Mouse (Mus musculus) midbrain, postnatal 0 days (tissue): ENCODE data around the gene Fhl2. TPM values are rescaled to one million over a fixed set of nuclear protein-coding genes. Genes with fewer than 3 reads are reported as not detected.
"Not testable (repeated sequence)": the region's sequence is repeated elsewhere in the genome, so short reads cannot be mapped to it uniquely, and the experiment has no call there.

ENCODE experiments used
- ATAC-seq: fragments of 200-750 bp; cut with Nextera tagmentation; 2 replicates; pipeline ENCODE4 v1.8.0; 2017; ENCODE audit warnings: moderate number of reproducible peaks, mild to moderate bottlenecking, moderate TSS enrichment, moderate library complexity; ENCODE audit not compliant: low FRiP score
- DNase-seq: peaks from one replicate; pipeline ENCODE4 v3.0.0-alpha.2; 2015; ENCODE audit warnings: low spot score
- H3K27ac ChIP-seq: fragments of 300-500 bp; sonication (generic); 2 replicates; pipeline ENCODE4 v1.5.1; 2014; ENCODE audit warnings: low read depth, mild to moderate bottlenecking, low read length, mixed read lengths
- H3K27me3 ChIP-seq: fragments of 300-500 bp; sonication (generic); 2 replicates; pipeline ENCODE4 v1.6.1; 2014; ENCODE audit warnings: low read length, control low read depth, mixed read lengths; ENCODE audit not compliant: insufficient read depth
- H3K36me3 ChIP-seq: fragments of 300-500 bp; sonication (generic); 2 replicates; pipeline ENCODE4 v1.6.1; 2014; ENCODE audit warnings: low read length, control low read depth, mixed read lengths; ENCODE audit not compliant: insufficient read depth
- H3K4me1 ChIP-seq: fragments of 300-500 bp; sonication (generic); 2 replicates; pipeline ENCODE4 v1.6.1; 2014; ENCODE audit warnings: mild to moderate bottlenecking, control low read depth, antibody characterized with exemption, low read length, mixed read lengths; ENCODE audit not compliant: insufficient read depth
- H3K4me2 ChIP-seq: fragments of 300-500 bp; sonication (generic); 2 replicates; pipeline ENCODE4 v1.6.1; 2014; ENCODE audit warnings: low read depth, mild to moderate bottlenecking, low read length, mixed read lengths; ENCODE audit not compliant: poor library complexity, severe bottlenecking
- H3K4me3 ChIP-seq: fragments of 300-500 bp; sonication (generic); 2 replicates; pipeline ENCODE4 v1.5.1; 2014; ENCODE audit warnings: low read depth, mild to moderate bottlenecking, low read length, moderate library complexity
- H3K9ac ChIP-seq: fragments of 300-500 bp; sonication (generic); replicated peaks from 2 replicates; pipeline ENCODE4 v1.6.1; 2014; ENCODE audit warnings: mild to moderate bottlenecking, low read length, moderate library complexity, mixed read lengths; ENCODE audit not compliant: poor library complexity, severe bottlenecking
- H3K9me3 ChIP-seq: fragments of 300-500 bp; sonication (generic); 2 replicates; pipeline ENCODE4 v1.6.1; 2016; ENCODE audit warnings: low read length, control low read depth
- CTCF ChIP-seq: IDR thresholded peaks from 2 replicates; pipeline ENCODE4 v1.5.1; 2016; ENCODE audit warnings: antibody characterized with exemption, mild to moderate bottlenecking
- WGBS: fragments of 180-500 bp; shearing (Covaris S2); extraction: QIAGEN DNeasy Blood & Tissue Kit; methylation state at CpG from one replicate; pipeline ENCODE4 v1.1.7; 2014; 5-methylcytosine and 5-hydroxymethylcytosine counted together
- polyA plus RNA-seq: library from polyadenylated mRNA; unstranded; fragments of >200 nt; fragmentation: Nextera tagmentation; extraction: Ambion mirVana; gene quantifications from 2 replicates; pipeline ENCODE4 v1.2.1, GENCODE M21; 2015
- total RNA-seq: library from RNA; depleted of rRNA; stranded (reverse); fragments of >200 nt; gene quantifications from 2 replicates; pipeline ENCODE4 v1.2.3, GENCODE M21; 2014

The Fhl2 gene
- total and polyA plus RNA-seq, 2 experiments from 2014 or later, result 26.4 to 29.4 TPM

DNA sequence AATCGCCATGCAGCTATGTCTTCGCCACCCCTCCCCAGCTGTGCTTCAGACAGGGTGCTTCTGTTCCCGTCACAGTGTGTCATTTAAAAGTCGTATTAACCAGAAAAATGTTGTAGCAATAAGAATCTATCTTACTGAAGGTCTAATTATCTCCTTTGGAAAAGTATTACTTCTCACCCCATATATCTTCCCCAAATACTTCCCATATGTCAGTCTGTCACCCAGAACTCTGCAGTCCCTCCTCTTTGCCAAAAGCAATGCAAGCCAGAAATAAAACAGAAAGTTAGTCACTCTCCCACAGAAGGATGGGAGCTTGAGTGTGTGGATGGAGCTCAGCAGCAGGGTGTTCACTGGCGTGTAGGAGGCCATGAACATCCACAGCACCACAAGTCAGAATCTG is 59.5 kb downstream of the Fhl2 start:
- no peaks in the 10 kb centered on the region for H3K27me3 ChIP-seq
- no peak overlapping the region for H3K9ac ChIP-seq
- H3K4me2 ChIP-seq, result no peak overlapping the region
- no peak for TF ChIP-seq CTCF
- no peaks in the 10 kb centered on the region for H3K9me3 ChIP-seq
- H3K27ac ChIP-seq, result no peak overlapping the region
- WGBS, result 98% methylated on average over 5 of the region's 5 CpGs
- H3K4me1 ChIP-seq, result no peaks in the 10 kb centered on the region
- no peak overlapping the region for H3K4me3 ChIP-seq
- peaks cover 7% of the 10 kb centered on the region; the same call in 1 of the 2 replicates for H3K36me3 ChIP-seq
- DNase-seq (no peak), ATAC-seq (no peak)

DNA sequence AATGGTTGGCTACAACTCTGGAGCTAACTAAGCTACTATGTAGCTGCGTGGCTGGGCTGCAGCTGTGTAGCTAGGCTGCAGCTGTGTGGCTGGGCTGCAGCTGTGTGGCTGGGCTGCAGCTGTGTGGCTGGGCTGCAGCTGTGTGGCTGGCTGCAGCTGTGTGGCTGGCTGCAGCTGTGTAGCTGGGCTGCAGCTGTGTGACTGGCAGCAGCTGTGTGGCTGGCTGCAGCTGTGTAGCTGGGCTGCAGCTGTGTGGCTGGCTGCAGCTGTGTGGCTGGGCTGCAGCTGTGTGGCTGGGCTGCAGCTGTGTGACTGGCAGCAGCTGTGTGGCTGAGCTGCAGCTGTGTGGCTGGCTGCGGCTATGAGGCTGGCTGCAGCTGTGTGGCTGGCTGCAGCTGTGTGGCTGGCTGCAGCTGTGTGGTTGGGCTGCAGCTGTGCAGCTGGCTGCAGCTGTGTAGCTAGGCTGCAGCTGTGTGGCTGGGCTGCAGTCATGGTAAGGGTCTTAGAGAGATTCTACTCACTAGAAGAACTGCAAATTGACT is 60.2 kb downstream of the Fhl2 start:
- H3K9ac ChIP-seq, H3K27ac ChIP-seq, H3K36me3 ChIP-seq, H3K4me1 ChIP-seq, H3K4me3 ChIP-seq, H3K9me3 ChIP-seq, ATAC-seq, H3K27me3 ChIP-seq, H3K4me2 ChIP-seq, DNase-seq: not testable (repeated sequence)
- 72% methylated on average over 2 of the region's 2 CpGs for WGBS

DNA sequence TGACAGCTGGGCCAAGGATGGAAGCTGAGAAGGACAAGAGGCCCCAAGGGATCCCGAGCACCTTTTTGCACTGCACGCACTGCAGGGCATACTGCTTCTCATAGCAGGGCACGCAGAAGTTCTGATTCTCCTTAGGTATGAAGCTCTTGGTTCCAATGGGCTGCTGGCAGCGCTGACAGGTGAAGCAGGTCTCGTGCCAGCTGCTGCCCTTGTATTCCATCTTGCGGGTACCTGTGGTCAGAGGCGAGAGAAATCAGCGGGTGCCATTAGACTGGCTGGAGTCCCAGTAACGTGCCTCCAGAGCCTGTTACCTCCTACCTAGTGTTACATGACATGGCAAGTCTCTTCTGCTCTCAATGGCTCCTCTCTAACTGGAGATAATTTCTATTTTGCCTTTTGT is 65.2 kb downstream of the Fhl2 start:
- no peak overlapping the region for H3K9ac ChIP-seq
- no peak overlapping the region for H3K4me3 ChIP-seq
- no peak overlapping the region for H3K27ac ChIP-seq
- WGBS, result 92% methylated on average over 9 of the region's 9 CpGs
- ATAC-seq (no peak), DNase-seq (no peak)
- H3K4me2 ChIP-seq, result no peak overlapping the region
- H3K4me1 ChIP-seq, result no peaks in the 10 kb centered on the region
- H3K9me3 ChIP-seq, result no peaks in the 10 kb centered on the region
- no peak for TF ChIP-seq CTCF
- peaks cover 21% of the 10 kb centered on the region for H3K36me3 ChIP-seq
- no peaks in the 10 kb centered on the region for H3K27me3 ChIP-seq

DNA sequence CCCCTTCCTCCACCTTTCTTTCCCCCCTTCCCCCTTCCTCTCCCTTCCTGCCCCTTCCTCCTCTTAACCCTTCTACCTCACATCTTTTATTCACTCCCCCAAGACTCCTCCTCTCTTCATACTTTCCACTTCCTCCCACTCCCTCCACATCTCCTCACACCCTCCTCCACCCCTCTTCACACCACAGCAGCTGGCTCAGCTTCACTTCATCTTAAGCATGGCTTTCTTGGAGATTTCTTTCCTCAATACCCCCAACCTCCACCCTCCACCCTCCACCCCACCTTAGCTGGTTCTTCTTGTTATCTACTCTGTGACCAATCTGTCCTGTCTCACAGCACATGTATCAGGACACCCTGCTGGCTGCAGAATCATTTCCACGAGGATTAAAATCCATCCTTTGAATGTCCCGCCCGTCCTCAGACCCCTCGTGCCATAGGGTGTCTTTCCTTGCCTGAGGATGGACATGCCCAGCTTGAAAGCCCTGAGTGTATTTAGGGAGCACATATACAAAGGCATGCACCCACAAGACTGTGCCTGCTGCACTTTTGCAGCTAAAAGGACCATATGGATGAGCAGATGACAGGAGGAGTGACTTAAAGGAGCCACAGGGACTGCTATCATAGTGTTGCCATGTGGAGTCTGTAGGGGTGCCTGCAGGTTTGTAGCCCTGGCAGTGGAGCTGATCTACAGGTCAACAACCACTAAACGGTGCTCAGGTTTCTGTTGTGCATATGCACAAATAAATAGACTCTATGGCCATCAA is 66.4 kb downstream of the Fhl2 start:
- Histone ChIP-seq H3K27ac (no peak overlapping the region), H3K4me1 (no peaks in the 10 kb centered on the region), H3K36me3 (peaks cover 17% of the 10 kb centered on the region), H3K9ac (no peak overlapping the region), H3K4me2 (no peak overlapping the region), H3K4me3 (no peak overlapping the region), H3K27me3 (no peaks in the 10 kb centered on the region), H3K9me3 (no peaks in the 10 kb centered on the region)
- no peak for ATAC-seq
- no peak for TF ChIP-seq CTCF
- no peak for DNase-seq
- 63% methylated on average over 5 of the region's 5 CpGs for WGBS

DNA sequence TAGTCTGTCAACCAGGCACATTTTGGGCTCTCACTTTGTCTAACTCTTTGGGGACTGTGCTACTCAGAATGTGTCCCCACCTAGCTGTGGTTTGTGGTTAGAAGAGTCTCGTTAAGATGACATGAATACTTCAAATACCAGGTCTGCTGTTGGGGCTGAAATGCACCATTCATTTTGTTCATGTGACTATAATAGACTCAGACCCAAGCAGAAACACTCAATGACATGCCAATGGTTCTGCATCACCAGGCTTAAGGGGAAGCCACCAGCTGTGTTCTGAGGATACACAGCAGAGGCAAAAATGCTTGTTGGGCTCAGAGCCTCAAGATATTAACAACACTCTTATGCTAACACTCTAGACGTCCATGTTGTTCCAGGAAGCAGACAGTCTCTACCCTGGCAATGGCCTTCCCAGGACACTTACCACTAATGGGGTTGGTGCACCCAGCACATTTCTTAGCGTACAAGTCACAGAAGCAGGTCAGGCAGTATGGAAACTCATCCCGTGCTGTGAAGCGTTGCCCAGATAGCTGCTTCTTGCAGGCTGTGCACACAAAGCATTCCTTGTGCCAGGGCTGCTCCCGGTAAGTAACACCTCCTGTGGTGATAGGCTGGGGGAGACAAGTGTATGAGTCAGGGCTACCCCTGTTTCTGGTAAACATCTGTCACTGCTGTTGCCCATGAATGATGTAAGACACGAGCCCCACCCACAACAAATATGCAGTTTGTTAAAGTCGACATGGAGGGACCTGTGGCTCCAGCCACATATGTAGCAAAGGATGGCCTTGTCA is 68.8 kb downstream of the Fhl2 start:
- H3K36me3 ChIP-seq, result peaks cover 23% of the 10 kb centered on the region
- DNase-seq (no peak), ATAC-seq (no peak)
- WGBS, result 85% methylated on average over 8 of the region's 8 CpGs
- no peaks in the 10 kb centered on the region for H3K4me1 ChIP-seq
- H3K27me3 ChIP-seq, result no peaks in the 10 kb centered on the region
- H3K4me2 ChIP-seq, result no peak overlapping the region
- no peak overlapping the region for H3K4me3 ChIP-seq
- TF ChIP-seq CTCF, result no peak
- no peaks in the 10 kb centered on the region for H3K9me3 ChIP-seq
- no peak overlapping the region for H3K27ac ChIP-seq
- no peak overlapping the region for H3K9ac ChIP-seq

DNA sequence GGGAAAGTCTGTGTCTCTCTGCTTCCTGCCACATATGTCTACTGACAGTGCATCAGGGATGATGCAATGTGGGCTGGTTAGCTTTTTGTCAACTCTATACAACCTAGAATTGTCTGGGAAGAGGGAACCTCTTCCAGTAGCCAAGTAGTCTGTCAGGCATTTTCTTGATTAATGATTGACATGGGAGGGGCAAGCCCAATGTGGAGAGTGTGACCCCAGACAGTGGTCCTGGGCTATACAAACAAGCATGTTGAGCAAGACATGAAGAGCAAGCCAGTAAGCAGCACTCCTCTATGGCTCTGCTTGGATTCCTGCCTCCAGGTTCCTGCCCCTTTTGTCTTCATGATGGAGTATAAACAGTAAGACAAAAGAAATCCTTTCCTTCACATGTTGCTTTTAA is 69.6 kb downstream of the Fhl2 start:
- H3K9me3 ChIP-seq, result no peaks in the 10 kb centered on the region
- H3K36me3 ChIP-seq, result peaks cover 23% of the 10 kb centered on the region
- no peak overlapping the region for H3K27ac ChIP-seq
- DNase-seq (no peak), ATAC-seq (no peak)
- no peaks in the 10 kb centered on the region for H3K4me1 ChIP-seq
- H3K9ac ChIP-seq, result no peak overlapping the region
- no peak for TF ChIP-seq CTCF
- H3K27me3 ChIP-seq, result no peaks in the 10 kb centered on the region
- H3K4me3 ChIP-seq, result no peak overlapping the region
- H3K4me2 ChIP-seq, result no peak overlapping the region
